Mouse (Mus musculus) cortical plate, adult 2 months (tissue): ENCODE measurements at regions not wholly inside any gene's neighbourhood (a gene's known extent, or its start where the extent isn't known, plus 50 kb on each side); places are given as distances from the start of the nearest gene placed in this dataset.

Source experiments
- CTCF ChIP-seq: fragments of 200-500 bp; IDR thresholded peaks from 2 replicates; pipeline ENCODE4 v1.5.1; 2011; ENCODE audit warnings: mild to moderate bottlenecking, control low read depth, low read length; ENCODE audit not compliant: insufficient read depth; ENCODE audit errors: extremely low read depth
- POLR2A ChIP-seq: fragments of 200-500 bp; IDR thresholded peaks from 2 replicates; pipeline ENCODE4 v1.6.1; 2011; ENCODE audit warnings: mild to moderate bottlenecking, low read length, control low read depth; ENCODE audit not compliant: insufficient read depth; ENCODE audit errors: extremely low read depth

GRCm38 (mm10) chr13:51333481-51333880, 75.0 kb upstream of the S1pr3 start:
- TF ChIP-seq CTCF: no peak
- no peak for TF ChIP-seq POLR2A
